Mouse (Mus musculus): ENCODE measurements around the gene Alkbh3.
A peak's percentile ranks its signal among the peaks of the same experiment; 100 is the strongest.

The Alkbh3 gene

DNA sequence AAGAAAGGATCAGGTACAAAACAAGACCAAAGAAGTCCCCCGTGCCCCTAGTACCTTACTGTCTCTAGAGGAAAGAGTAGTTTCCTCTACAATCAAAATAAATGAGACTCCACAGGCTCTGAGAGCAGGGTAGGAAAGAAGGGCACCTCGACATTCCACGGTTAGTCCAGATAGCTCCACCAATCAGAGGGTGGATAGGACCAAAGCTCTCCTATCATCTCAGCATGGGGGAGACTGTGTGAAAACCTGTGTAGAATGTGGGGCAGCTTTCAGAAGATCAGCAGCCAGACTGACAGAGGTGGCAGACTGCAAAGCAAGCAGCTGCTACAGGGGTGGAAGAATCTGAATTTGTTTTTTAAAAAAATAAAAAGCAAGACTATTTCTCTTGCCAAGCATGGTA is 17.8 kb downstream of the Alkbh3 start:
- peak; percentile 16 for DNase-seq (ENCODE audit: low read depth, low spot score)

DNA sequence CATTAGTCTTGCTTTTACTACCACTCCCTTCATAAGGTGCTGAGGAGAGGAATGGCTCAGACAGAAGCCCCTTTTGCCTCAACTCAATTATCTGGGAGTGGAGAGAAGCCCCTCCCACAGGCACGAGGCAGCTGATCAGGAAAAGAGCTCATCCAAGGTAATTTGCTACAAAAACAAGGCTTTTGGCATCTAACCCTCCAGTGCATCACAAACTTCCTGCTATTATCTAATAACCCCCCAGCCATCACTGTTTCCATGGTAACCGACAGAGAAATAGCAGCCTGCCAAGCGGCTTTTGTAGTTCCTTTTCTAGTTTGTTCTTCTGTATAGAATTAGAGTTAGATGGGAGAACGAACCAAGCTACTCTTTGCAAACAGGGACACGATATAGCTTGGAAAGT is 18.3 kb downstream of the Alkbh3 start:
- DNase-seq (ENCODE audit: low read depth, low spot score), result no peak

DNA sequence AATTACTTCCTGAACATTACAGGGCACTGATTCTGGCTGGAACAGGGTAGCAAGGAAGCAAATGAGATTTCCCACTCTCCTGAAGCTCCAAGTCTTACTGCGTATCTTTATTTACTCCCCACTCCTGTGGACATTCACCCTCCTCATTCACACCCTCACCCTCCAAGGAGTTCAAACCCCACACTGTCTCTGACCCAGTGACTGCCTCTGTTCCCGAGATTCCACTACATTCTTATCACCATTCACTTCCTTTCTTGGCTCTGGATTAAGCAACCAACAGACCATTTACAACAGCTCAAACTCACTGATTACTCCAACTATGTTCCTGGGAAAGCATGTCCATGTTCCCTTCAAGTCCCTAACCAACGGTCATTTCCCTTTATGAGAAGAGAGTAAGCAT is 19.3 kb downstream of the Alkbh3 start:
- no peak for DNase-seq (ENCODE audit: low read depth, low spot score)

DNA sequence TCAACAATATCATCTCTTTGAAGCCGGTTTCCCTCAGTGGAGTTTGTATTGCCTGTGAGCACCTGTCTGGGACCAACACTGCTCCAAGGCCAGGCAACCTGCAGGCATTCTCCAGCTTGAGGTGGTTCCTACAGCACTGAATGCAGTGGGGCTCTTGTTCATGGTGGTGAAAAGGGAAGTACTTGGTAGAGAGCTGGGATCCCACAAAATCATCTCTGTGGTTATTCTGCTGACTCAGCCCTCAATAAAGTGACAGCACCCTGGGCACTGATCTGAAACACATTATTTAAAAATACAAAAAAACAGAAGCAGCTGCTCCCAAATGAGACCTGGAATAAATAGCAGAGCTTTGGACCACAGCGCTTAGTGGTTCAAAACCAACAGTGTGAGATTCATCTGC is 22.2 kb downstream of the Alkbh3 start:
- no peak for DNase-seq (ENCODE audit: low read depth, low spot score)

DNA sequence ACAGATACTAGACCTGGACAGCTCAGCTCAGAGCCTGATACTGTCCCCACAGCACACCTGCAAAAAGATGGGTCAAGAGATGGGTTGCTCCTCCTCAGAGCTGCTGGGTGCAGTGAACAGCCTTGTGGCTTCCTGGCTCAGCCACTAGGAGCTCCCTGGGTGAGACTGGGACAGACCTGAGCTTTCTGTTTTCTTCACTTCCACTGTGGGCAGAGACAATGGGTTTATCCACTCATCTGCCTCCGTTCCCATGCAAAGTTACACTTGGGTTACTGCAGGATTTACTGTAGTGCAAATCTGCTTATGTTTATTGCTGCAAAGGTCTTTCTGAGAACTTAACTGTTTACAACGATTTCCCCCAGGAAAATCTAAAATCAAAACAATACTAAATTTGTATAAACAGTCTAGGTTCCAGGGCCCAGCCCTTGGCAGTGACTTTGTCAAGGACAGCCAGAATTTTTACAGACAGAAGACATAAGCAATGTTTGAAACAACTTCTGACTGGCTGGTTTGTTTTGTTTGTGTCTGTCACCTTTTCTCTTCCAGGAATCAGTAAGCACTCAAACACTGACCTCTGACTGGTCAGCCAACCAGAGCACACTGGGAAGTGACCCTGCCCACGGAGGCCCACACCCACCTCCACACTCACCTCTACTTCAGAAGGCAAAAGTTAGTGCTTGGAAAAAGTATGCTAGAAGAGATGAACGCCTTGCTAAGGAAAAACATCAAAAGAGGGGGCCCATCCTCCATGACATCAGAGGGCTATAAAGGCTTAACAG is 28.0 kb downstream of the Alkbh3 start:
- DNase-seq (ENCODE audit: low read depth, low spot score), result no peak

DNA sequence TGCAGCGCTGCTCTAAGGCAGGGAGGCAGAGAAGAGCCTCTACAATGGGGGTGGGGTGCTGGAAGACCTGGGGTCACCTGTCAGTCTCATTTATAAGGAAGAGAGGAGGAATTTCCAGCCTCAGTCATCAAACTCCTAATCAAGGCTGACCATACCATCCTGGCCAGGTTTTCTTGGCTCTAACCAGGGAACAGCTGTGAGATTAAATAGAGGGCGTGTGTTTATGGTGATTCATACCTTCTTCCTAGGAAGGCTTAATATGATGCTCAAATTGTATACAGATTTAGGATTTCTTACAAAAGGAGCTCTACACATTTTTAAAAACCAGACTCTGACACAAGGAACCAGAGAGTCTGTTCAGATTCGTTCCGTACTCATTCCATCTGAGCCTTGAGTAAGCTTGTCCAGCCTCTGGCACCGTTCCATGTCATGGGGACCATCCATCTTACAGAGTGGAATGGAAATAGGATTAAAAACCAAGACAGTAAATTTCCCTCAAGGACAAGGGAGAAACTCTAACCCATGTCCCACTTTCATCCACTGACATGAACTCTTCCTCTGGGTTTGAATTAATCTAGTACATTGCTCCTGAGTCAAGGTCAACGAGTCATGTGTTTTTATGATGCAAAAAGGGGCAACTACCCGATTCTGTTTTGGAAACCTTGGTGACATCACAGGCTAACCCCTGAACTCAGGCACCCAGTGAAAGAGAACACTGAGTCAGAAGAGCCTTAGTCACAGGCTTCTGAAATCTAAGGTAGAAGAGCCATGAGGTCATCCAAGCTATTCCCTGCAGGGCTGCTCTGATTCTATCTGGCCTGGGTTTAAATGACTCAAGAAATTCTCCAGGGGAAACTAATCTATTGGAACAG is 31.1 kb downstream of the Alkbh3 start:
- no peak for DNase-seq (ENCODE audit: low read depth, low spot score)

DNA sequence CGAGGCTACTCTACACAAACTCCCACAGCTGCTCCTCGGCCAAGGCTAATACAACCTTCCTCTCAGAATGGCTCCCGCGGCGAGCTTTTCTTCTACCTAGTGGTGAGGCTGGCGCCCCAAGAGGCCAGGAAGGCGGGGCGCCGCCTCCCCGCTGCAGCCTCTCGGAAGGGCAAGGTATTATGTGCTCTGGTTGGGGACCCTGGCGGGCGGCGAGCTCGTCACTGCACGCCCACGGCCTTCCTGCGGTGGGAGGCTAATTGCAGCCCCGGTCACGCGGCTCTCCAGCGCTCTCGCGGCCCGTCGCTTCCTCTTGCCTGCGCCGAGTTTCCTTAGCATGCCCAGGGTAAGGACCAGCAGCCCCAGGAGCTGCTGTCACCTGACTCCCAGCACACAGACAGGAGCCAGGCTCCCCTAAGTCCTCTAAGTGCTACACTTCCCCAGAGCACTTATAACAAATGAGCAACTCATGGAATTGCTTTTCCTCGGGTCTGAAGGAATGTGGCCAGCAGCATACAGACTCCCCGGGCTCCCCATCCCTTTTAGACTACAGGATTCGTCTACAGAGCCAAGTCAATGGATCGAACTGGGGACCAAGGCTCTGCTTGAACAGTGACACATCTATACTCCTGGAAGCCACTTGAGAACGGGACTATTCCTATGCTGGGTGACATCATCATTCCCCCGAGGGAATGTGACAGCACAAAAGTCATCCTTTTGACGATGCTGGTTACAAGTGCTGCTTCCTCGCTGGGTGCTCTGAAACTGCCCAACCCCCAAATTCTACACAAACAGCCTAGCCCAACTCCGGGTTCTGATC is 34.0 kb downstream of the Alkbh3 start:
- peak; percentile 73 for DNase-seq (ENCODE audit: low read depth, low spot score)

DNA sequence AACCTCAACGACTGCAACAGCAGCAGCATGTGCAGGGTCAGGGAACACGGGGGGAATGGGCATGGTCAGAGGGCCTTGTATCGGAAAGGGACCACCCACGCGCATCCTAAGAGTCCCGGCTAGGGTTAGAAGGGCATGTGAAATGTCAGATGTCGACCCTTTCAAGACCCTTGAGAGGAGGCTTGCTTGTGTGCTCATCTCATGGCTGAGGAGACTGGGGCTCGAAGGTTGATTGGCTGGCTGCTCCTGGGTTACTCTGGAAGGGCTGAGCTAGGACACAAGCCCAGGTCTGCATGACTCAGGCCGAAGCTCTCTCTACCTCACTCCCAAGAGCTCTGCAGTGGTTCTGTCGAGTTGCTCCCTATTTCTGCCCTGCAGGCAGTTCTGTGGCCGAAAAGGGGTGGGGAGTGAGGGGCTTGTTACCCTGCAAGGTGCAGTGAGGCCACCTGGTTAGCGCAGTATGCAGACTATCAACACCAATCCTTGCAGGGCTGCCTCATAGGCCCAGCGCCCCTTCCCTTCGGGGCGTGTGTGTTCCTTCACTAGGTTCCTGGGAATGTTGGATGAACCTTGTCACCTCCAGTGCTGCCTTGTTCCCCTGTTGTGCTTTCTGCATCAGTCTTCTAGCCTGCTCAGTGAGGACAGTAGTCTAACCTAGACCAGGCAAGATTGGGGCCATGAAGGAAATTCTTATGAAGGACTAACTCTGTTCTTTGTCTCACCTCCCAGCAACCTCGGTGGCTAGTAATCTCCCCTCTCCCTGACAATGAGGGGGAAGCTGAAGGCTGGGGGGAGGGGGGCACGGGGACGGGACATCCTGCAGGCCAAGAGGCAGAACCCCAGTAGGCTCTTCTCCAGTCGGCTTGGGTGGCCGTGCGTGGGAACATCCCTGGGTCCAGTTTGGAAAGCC is 34.8 kb downstream of the Alkbh3 start:
- peak; percentile 21 for DNase-seq (ENCODE audit: low read depth, low spot score)

DNA sequence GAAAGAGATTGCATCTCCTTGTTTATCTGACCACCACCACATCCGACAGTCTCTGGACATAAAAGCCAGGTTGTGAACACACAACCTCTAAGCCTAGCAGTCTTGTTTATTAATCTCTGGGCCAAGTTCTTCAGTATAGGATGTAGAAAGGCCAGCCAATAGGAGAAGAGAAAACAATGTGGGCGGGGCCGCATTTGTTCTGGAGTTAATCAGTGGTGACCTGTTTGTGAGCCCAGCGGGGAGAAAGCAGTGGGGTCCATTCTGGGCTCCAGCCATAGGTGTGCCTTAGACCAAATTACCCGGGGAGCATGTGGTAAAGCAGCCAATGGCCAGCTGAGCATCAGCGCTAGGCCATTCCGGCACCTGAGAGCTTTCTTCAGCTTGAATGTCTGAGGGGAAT is 35.6 kb downstream of the Alkbh3 start:
- peak; percentile 42 for DNase-seq (ENCODE audit: low read depth, low spot score)

DNA sequence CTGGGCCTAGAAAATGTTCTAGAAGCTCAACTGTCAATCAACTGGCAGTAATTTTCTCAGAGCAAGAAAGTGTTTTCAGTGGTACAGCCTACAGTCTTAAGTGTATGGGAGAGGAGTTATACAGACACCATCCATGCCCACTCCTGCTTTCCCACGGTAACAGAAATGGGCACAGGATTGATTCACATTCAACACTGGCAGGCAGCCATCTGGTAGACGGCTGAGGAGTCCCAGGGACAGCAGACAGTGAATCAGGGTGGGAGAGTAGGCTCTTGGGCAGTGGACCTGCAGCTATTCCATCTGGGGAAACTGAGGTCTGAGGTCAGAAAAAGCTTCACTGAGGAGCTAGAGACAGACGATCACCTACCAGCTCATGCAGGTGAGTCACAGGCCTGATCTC is 39.0 kb downstream of the Alkbh3 start:
- no peak for DNase-seq (ENCODE audit: low read depth, low spot score)

DNA sequence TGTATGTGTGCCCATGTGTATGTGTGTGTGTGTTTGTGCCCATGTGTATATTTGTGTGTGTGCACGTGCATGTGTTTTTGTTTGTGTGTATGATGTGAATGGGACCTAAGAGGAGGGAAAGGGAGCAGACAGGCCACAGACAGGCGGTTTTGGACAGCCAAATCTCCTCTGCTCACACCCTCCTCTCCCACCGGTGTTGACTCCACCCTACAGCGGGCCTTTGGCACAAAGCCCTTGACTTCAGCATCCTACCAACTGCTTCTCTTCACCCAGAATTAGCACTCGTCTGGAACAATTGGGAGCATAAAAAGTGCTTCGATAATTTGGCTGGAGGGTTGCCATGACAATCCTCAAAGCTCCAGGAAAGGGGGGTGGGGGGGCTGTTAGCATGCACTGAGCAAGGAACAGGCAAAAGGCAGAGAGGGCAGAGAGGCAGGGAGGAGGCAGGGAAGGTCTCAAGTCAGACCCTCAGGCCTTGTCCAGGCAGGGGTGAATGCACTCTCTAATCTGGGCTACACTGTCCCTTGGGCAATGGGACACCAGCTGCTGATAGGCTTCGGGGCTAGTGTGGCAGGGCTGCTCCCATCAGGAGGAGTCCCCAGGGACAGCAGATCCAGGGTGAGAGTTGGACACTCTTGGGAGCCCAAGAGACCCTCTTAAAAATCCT is 46.0 kb downstream of the Alkbh3 start:
- DNase-seq (ENCODE audit: low read depth, low spot score), result no peak

DNA sequence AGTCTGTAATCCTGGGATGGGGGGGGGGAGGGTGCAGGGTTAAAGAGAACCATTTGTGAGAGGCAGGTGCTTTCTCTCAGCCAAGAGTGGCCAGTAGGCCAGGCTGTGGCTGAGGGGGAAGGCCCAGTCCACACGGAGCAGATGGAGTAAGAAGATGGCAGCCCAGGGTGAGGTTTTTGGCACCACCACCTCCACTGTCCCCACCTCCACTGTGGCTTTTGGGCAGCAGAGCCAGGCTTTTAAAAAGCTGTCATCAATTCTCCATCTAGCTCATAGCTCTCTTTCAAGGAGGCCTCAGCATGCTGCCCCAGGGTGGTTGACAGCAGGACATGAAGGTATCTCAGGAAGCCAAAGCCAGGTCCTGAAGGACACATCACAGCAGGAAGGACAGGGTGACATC is 46.8 kb downstream of the Alkbh3 start:
- DNase-seq (ENCODE audit: low read depth, low spot score), result no peak

DNA sequence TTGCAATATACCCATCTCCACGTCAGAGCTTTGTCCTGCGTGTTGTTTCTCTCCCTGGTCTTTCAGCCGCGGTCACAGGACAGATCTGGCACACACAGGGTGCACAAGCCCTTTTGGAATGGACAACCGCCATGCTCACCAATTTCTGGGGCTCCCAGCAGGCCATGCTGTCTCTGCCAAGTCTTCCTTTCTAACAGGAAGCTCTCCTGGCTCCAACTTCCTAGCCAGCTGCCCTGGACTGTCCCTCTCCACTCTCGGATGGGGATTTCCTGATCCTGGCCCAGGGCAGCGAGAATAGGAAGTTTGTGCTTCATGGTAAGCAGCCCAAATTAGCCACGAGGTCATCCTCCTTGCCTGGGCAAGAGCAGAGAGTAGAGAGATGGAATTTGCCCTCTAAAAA is 48.9 kb downstream of the Alkbh3 start:
- DNase-seq (ENCODE audit: low read depth, low spot score), result no peak

DNA sequence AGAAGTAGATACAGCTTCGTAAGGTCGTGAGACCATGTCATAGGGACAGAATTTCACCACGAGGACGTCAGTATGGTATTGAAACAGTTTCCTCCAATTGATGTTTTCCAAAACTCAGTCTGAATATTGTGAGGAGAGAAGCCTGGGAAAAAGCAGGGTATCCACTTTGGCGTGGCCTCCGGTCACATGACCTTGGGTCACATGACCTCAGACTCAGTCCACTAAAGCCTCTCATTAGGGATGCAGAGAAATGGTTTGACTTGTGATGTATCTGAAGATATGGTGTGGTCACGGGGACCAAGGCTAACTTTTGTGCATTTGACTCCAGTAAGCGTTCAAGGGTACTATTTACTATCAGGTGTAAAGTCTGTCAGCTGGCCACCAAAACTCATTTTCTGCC is 51.3 kb downstream of the Alkbh3 start:
- no peak for DNase-seq (ENCODE audit: low read depth, low spot score)

DNA sequence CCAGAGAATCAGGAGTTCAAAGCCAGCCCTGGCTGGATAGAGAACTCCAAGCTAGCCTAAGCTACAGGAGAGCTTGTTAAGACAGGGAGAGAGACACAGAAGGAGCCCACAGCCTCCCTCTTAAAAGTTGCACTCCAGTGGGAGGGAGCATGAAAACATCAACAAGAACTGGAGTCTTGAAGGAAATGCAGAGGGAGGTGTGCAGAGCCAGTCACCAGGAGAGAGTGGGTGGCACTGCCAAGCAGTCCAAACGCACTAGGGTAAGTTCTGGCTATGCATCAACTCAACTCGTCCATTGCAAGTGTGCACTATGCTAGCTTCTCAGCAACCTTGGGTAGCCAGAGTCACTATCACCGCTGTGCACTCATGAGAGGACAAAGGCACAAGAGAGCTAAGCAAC is 52.4 kb downstream of the Alkbh3 start:
- DNase-seq (ENCODE audit: low read depth, low spot score), result no peak

DNA sequence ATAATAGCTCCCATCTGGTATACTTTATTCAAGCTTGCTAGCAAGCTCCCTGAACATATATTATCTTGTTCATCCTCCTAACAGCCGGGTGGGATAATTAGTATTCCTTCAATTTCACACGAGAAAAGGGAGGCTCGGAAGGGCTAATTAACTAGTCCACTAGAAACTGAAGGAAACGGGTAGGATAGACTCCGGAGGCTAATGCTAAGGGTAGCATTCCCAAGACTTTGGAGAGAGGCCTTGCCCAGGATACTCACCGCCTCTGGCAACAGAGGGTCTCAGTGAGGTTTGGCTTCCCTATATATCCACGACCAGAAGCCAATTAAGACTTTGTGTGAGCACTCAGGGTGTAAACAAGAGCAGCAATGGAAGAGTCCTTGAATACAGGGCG is 52.8 kb downstream of the Alkbh3 start:
- DNase-seq (ENCODE audit: low read depth, low spot score), result no peak

DNA sequence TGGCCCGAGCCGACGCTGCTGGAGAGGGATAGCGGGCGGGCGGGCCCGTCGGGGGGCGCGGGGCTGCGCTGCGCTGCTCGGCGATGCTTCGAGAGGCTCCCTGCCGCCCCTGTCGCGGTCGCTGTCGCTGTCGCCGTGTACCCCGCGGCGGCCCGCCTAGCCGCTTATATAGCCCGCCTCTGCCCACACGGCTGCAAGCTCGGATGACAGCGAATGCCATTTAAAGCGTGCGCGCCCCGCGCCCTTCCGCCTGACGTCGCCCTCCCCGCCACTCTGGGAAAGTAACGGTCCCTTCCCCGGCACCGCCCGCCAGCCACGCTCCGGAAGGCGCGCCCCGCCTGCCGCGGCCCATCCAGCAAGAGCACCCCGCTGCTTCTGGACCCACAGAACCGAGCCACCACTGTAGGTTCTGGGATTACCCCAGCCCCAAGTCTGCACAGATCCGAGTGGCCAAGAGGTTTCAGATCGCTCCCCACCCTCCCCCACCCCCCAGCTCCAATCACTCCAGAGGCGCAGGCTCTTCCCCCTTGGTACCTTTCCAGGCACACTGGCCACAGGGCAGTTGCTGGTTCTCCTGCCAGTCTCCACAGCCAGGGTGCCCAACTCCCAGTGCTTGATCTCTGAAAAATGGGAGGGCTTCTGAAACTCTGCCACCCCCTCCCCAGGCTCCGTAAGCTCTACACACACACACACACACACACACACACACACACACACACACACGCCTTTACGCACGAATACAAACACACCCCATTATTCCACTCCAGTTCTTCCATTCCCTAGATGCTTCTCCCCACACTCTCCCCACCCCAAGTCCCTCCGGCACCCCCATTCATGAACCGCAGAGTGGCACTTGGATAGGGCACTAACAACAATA is 53.5 kb downstream of the Alkbh3 start, which contains the start of gene Gm13889:
TSS of gene Gm13889 (minus strand) at position 294 of the 877 bp plus-strand sequence.
- DNase-seq (ENCODE audit: low read depth, low spot score), result peak; percentile 30

DNA sequence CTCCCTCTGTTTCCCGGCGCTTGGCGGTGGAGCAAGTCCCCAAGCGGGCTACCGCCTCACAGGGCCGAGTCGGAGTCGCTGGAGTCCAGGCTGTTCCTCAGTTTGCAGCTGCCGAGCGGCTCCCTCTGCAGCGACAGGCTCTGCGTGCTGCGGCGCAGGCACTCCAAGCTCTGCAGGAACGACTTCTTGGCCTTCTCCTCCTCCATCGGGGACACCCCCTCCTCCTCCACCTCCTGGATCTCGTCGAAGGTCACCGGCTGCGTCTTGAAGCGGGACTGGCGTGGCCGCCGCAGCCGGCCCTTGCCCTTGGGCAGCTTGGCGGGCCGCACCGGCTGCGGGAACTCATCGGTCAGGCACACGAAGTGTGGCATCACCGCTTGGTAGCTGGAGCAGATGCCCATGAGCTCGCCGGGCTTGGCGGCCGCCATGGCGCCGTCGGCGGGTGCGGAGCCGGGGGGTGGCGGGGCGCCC is 54.2 kb downstream of the Alkbh3 start:
- DNase-seq (ENCODE audit: low read depth, low spot score), result peak; percentile 64

DNA sequence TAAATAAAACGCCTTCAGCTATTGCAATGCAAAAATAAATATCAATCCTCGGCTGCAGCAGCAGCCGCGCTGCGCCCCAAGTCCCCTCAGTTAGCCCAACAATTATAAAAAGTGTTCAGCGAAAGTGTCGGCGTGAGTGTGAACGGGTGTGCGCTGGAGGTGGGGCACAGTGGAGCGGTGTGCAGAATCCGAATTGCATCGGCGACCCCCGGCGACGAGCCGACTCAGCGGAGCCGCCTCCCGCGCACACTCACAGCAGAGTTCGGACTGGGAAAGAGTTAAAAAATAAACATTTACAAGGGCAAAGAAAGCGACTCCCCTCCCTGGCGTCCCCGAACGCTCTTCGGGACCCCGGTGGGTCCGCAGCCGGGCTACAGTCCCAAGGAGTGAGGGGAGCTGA is 54.7 kb downstream of the Alkbh3 start:
- DNase-seq (ENCODE audit: low read depth, low spot score), result no peak

Measured in R1 (cell line).